Mouse (Mus musculus) mature B cell (primary cell): ENCODE data around the gene Akr1c6.
"Not testable (repeated sequence)": the region's sequence is repeated elsewhere in the genome, so short reads cannot be mapped to it uniquely, and the experiment has no call there.

Experiments used
- in situ Hi-C: fragments of 300-500 bp; cut with MboI; formaldehyde crosslinking; loops from 2 replicates; pipeline ENCODE4 v1.14.3; 2019

The Akr1c6 gene

DNA sequence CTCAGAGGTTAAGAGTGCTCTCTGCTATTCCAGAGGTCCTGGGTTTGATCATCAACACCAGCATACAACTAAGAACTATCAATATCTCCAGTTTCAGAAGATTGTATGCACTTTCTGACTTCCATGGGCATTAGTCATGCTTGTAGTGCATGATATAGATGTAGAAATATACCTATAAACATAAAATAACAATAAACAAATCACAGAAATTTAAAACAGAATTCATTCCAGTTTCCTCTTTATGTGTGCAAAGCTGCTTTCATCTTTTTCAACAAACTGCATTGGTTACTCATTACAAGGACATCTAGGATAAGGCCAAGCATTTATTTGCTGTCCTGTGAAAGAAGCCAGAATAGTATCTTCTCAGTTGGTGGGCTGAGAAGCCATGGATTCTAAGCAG lies at the start of gene Akr1c6:
Gene Akr1c6 (plus strand): TSS at position 301 of the 400 bp plus-strand sequence.
- in situ Hi-C loops: no loop called here

DNA sequence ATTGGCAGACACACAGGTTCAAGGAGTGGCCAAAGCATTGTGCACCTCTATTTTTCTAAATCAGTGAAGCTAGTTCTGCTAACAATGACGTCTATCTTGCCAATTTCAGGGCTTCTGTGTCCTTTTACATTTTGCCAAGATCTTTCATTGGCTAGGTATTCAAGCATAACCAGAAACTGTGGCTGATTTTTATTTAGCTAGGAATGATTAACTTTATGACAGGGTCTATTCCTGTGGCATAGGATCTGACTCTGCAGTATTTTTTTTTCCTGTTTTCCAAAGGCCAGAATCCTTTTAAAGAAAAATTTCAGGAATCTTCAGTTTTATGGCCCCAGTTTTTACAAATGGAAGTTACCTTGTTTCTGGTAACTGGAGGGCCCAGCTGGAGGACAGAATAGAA lies 49.2 kb upstream of the Akr1c6 start:
- in situ Hi-C loops: no loop called here

- in situ Hi-C loops: no loop called here
Observed at GRCm38 (mm10) chr13:4385541-4385940, 48.6 kb upstream of the Akr1c6 start.

DNA sequence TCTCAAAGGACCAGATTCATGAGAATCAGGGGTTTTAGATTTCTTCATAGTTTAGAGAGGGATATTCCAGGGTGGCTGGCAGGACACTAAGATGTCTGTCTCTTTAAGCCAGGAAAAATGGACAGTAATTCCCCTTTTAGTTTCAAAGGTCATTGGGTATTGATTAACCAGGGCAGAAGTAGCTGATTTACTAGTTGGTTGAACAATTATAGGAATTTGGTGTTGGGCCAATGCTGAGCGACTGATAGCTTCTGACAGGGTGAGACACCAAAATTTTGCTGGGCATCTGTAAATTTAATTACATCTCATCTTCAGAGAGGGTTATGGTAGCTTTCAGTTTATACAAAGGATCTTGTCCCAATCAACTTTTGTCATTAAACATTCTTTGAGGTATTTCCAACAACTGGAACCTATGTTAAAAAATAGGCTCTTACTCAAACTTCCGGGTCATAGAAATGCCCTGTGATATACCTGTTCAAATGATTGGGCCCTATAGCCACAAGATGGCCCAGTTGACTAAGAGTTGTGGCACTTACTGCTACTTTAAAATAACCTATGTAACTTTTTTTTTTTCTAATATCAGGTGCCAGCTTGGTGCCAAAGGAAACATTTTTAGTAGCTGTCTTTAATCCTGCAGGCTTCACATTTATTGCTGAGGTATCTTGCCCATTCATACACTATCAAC lies 45.2 kb upstream of the Akr1c6 start:
- in situ Hi-C loops: no loop called here

DNA sequence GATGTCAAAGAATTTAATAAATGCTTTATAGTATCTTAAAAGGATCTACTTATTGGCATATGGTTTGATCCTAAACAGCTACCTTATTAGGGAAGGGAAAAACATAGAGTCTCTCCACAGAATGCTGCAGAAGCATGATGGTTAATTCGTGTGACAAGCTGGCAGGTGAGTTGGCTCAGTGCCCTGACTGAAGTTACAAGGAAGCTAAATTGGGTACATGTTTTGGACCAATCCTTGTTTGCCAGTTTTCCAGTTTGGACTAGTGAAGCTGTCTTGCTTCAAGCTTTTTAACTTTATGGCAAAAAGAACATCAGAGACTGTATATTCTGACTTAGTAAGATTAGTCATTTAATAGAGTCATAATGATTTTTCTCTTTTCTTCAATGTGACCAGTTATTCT lies 33.7 kb upstream of the Akr1c6 start:
- in situ Hi-C loops: not testable (repeated sequence)

DNA sequence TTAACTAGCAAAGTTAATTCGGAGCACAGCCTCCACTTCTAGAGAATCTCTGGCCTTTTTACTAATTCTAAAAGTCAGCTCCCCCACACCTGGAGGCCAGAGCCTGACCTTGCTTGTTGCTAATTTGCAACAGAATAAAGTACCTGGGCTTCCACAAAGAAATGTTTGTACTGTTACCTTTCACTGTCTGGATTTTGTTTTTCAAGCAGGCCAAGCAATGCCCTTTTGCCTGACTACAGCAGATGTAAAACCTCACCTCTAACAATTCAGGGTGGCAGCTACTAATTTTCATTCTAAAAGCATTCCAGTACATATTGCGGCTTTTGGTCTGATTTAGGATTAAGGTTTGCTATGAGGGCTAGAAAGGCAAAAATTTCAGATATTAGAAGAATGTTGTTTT lies 33.3 kb upstream of the Akr1c6 start:
- in situ Hi-C loops: no loop called here

- in situ Hi-C loops: no loop called here
Observed at GRCm38 (mm10) chr13:4402221-4402620, 31.9 kb upstream of the Akr1c6 start.

DNA sequence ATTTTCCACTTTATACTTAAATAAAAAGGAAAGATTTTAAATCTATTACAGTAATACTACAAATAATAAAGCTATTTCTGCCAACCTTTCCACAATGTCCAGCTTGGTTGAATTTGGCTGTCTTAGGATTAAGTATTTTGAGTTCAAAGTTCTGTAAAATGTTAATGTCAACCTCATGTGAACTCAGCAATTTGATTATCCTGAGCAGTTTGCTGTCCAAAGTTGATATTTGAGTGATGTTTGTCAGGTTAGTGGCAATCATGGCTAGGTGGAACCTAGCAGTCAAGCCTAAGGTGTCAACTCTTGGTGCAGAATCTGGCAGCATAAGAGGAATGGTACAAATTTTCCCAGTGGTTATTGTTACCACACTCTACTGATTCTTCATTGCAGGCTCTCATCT lies 29.4 kb upstream of the Akr1c6 start:
- in situ Hi-C loops: no loop called here

GRCm38 (mm10) chr13:4406771-4407170 lies 27.3 kb upstream of the Akr1c6 start:
- in situ Hi-C loops: no loop called here

GRCm38 (mm10) chr13:4428558-4428957 lies 5.5 kb upstream of the Akr1c6 start:
- in situ Hi-C loops: no loop called here

DNA sequence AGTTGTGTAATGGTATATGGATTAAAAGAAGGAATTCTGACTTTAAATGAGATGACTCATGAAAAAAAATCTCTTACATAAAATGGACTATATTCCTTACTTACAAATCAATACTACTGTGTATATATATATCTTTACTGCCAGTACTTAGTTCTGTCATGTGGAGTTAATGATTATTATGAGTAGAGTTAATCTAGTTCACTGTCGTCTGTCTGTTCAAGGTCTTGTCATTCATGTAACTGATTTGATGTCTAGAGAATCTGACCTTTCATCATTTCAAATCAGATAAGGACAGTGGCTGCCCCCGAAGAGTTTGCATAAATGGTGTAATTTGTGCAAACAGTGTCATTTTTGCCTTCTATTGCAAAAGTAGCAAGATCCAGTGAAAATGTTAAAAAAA lies 5.1 kb upstream of the Akr1c6 start:
- in situ Hi-C loops: no loop called here

DNA sequence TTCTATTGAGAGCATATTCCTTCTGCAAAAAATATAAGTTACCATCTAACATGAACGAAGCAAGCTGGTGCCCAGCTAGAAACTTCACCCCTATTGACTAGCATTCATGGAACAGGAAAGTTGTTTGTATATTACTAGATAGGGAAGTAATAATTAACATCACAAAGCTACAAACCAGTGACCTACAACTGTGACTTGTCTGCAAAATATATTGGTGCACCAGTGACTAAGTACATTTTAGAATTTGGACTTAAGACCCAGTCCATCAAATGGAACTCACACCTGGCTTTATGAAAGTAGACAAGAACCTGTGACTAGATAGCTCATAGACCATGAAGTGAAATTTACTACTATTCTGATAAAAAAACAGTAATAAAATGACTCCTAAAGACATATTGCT lies 3.0 kb upstream of the Akr1c6 start:
- in situ Hi-C loops: no loop called here

GRCm38 (mm10) chr13:4465641-4466040 lies 31.5 kb downstream of the Akr1c6 start:
- in situ Hi-C loops: no loop called here

DNA sequence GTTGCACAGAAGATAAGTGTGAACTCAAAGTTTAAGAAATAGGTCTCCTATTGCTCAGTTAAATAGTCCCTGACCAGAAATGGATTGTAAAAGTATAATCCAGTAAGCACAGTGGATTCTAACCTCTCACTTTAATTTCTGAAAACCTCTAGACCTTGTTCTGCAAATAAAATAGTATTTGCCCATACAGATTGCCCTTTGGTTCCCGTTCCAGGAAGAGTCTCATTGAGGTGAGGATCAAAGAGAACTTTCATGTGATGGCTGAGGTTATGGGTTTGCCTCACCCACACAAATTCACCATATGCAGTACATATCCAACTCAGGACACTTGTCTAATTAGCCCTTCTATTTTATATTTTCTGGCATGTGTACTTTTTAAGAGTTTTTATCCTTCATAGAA lies 33.8 kb downstream of the Akr1c6 start:
- in situ Hi-C loops: no loop called here
